Mouse (Mus musculus) ZHBTc4 (cell line): ENCODE measurements at regions not wholly inside any gene's neighbourhood (a gene's known extent, or its start where the extent isn't known, plus 50 kb on each side); places are given as distances from the start of the nearest gene placed in this dataset.

Source experiments
- DNase-seq: peaks from one replicate; pipeline ENCODE4 v3.0.0-alpha.2; 2011; ENCODE audit warnings: low read depth, low spot score

DNA sequence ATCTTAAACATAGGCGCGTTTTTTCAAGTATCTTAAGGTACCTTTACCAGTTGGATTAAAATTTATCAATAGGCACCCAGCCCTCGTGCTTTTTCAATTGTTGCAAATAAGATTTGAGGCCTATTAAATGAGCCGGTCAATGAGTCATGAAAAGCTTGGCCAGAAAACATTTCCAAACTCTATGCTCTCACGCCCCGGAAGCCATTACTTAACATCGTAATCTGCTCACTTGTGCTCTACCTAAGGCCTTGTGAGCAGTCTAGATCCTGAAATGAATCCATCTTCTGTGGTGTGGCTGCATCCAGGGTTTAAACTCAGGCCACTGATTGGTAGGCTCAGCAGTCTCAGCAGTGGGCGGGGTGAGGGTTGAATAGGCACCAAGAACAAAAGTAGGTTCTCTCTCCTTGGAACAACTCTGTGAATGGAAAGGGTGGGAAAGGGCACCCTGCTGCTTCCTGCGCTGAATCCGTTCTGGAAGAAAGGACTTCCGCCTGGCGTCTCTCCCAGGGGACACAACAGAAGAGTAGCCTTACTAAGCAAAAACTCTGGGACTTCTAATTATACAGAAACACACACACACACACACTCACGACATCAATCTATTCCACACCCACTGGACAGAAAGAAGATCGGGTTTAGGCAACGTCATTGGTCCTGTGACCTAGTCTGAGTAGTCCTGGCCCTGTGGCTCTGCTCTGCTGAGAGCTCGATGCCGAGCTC, 53.4 kb upstream of the Fmnl2 start:
- DNase-seq = peak; percentile 92

DNA sequence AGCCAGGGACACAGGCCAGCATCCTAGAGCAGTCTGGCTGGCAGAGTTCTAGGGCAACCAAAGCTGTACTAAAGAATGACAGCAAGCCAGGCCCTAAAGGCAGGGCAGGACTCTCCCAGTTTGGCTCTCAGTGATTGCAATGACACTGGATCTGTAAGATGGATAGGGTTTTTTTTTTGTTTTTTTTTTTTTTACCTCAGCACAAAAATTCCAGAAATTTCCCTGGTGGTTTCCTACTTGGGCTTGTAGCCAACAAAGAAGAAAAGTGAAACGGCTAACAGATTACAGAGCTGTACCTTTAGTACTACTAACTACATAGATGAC, 52.9 kb upstream of the Fmnl2 start:
- no peak for DNase-seq

DNA sequence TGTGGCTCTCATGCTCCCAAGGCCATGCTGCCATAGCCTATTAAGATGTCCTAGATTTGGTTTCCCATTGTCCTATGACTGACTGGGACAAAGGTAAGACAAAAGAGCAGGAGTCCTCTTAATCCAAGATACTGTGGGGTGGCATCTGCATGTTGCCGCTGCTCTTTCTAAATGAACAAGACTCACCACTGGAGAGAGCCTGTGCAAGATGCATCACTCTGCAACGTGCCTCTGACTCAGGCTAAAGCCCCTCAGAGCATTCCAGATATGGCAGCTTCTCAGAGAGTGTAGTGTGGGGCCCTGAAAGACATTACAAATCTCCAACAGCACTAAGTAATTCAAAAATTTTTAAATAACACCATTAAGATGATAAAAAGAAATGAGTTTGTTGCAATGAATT, 49.8 kb upstream of the Fmnl2 start:
- DNase-seq = no peak
